Mouse (Mus musculus) spleen, adult 12 weeks (tissue): ENCODE results near the gene Foxa1.

Experiments
- DNase-seq: peaks from one replicate; pipeline ENCODE4 v3.0.0; 2022; ENCODE audit warnings: low spot score

The Foxa1 gene

GRCm38 (mm10) chr12:57541118-57541517, 5.6 kb downstream of the Foxa1 start:
- no peak for DNase-seq

GRCm38 (mm10) chr12:57539551-57539985, 7.1 kb downstream of the Foxa1 start:
- no peak for DNase-seq

- DNase-seq, result no peak
These were observed 7.8 kb downstream of the Foxa1 start for GRCm38 (mm10) chr12:57538588-57539550.

- no peak for DNase-seq
These were observed 8.7 kb downstream of the Foxa1 start for GRCm38 (mm10) chr12:57537791-57538587.

GRCm38 (mm10) chr12:57536909-57537670, 9.6 kb downstream of the Foxa1 start:
- DNase-seq, result no peak

GRCm38 (mm10) chr12:57536056-57536908, 10.4 kb downstream of the Foxa1 start:
- no peak for DNase-seq

- DNase-seq, result no peak
These were observed 11.7 kb downstream of the Foxa1 start for GRCm38 (mm10) chr12:57534879-57535611.

GRCm38 (mm10) chr12:57534517-57534878, 12.2 kb downstream of the Foxa1 start:
- no peak for DNase-seq

GRCm38 (mm10) chr12:57530474-57530873, 16.2 kb downstream of the Foxa1 start:
- DNase-seq, result no peak

- no peak for DNase-seq
These were observed 18.4 kb downstream of the Foxa1 start for GRCm38 (mm10) chr12:57528335-57528734.

GRCm38 (mm10) chr12:57515702-57516377, 30.9 kb downstream of the Foxa1 start:
- DNase-seq, result no peak

GRCm38 (mm10) chr12:57514552-57514951, 32.2 kb downstream of the Foxa1 start:
- no peak for DNase-seq

GRCm38 (mm10) chr12:57511560-57511959, 35.2 kb downstream of the Foxa1 start:
- no peak for DNase-seq

GRCm38 (mm10) chr12:57511127-57511526, 35.6 kb downstream of the Foxa1 start:
- no peak for DNase-seq

GRCm38 (mm10) chr12:57509726-57510125, 37.0 kb downstream of the Foxa1 start:
- DNase-seq, result no peak

- no peak for DNase-seq
These were observed 37.8 kb downstream of the Foxa1 start for GRCm38 (mm10) chr12:57508938-57509337.

- no peak for DNase-seq
These were observed 41.4 kb downstream of the Foxa1 start for GRCm38 (mm10) chr12:57505329-57505728.

- DNase-seq, result no peak
These were observed 46.5 kb downstream of the Foxa1 start for GRCm38 (mm10) chr12:57500246-57500645.

GRCm38 (mm10) chr12:57496347-57497119, 50.2 kb downstream of the Foxa1 start:
- no peak for DNase-seq
